Mouse (Mus musculus) gastrocnemius, postnatal 10 days (tissue): Measurements from ENCODE around the gene Xpnpep1. TPM values are rescaled to one million over a fixed set of nuclear protein-coding genes. Genes with fewer than 3 reads are reported as not detected.

Experiments
- DNase-seq: peaks from one replicate; pipeline ENCODE4 v3.0.0; 2021; ENCODE audit warnings: mixed read lengths
- long read RNA-seq, 2 experiments: library from polyadenylated mRNA; stranded (forward); transcript quantifications; one replicate each; pipeline ENCODE4 v2.0.0; 2021
- total RNA-seq, 2 experiments: library from RNA; stranded (reverse); gene quantifications; 2 replicates each; pipeline ENCODE4 v1.2.3; 2021

Xpnpep1 gene
- 10 to 100 TPM; 70.7 to 83.8 TPM for total RNA-seq
- long read RNA-seq, experiment 1, full-length matches to known transcripts, result 78 of 184 reads
- long read RNA-seq, experiment 1, partial matches to known transcripts, result 4 of 184 reads
- long read RNA-seq, experiment 1, other reads (novel, unspliced or antisense), result 102 of 184 reads
- long read RNA-seq, experiment 2, full-length matches to known transcripts, result 73 of 185 reads
- long read RNA-seq, experiment 2, partial matches to known transcripts, result 5 of 185 reads
- long read RNA-seq, experiment 2, other reads (novel, unspliced or antisense), result 107 of 185 reads

DNA sequence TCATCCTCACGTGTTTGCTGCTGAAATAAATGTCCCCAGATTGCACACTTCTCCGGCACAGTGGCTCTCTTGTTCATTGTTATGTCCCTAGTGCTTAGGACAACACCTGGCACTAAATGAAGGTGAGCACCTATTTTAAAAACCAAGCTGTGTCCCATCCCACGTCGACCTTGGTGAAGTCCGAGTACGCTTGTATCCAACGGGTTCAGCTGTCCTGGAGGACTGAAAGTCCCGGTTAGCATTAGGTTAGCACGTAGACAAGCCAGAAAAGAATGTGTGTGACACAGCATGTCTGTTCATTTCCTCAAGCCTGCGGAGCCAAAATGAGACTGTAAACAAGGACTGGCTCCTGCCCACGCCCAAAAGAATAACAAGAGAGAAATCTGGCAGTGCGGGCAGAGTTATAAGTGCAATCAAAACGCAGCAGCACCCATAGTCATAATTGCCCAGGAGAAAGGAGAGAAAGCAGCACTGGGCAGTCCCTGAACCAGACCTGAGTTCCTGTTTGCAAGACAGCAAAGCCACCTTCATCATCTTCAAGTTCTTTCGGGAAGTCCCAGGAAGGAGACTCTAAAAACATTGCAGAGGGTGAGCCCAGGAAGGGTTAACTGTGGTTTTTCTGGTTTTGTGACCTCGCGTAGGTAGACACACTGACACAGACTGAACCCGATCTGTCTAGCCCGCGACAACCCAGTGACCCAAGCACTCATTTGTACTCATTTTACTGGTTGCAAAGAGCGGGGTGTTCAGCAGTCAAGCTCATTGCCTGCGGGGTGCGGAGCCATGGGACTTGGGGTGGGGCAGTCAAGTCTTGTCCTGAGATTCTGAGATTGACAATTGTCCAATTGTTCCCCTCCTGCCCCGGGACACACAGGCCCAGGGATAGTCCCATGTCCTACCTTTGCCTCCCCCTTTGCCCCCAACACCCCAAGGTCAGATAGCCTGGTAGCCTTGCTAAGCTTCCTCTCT, at the start of gene Xpnpep1:
Gene Xpnpep1, minus strand, starts transcription at position 51 of the 969 bp plus-strand sequence.
- no peak for DNase-seq

GRCm38 (mm10) chr19:53087268-53088143, 47.5 kb upstream of the Xpnpep1 start:
- no peak for DNase-seq

GRCm38 (mm10) chr19:53086861-53087260, 46.8 kb upstream of the Xpnpep1 start:
- DNase-seq, result no peak

GRCm38 (mm10) chr19:53084735-53085134, 44.7 kb upstream of the Xpnpep1 start:
- DNase-seq, result no peak

- DNase-seq, result no peak
Measured at GRCm38 (mm10) chr19:53082862-53083261, 42.8 kb upstream of the Xpnpep1 start.

DNA sequence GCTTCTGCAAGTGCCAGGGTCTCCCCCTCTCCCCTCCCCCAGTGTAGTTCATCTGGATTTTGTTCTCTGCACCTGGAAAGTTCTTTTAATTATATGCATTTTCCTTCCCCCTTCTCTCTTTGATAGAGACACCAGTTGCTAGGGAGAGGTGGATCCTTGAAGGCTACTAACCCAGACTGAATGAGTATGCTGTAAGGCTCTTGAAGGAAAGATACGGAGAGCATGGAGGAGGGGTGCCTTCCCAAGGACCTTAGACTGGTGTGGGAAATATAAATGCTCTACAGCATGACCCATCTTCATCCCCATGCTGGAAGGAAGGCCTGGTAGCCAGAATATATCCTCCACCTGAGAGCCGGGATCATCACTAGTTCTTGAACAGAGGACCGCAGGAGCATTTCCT, 41.3 kb upstream of the Xpnpep1 start:
- DNase-seq, result no peak

- no peak for DNase-seq
Measured at GRCm38 (mm10) chr19:53080921-53081320, 40.9 kb upstream of the Xpnpep1 start.

DNA sequence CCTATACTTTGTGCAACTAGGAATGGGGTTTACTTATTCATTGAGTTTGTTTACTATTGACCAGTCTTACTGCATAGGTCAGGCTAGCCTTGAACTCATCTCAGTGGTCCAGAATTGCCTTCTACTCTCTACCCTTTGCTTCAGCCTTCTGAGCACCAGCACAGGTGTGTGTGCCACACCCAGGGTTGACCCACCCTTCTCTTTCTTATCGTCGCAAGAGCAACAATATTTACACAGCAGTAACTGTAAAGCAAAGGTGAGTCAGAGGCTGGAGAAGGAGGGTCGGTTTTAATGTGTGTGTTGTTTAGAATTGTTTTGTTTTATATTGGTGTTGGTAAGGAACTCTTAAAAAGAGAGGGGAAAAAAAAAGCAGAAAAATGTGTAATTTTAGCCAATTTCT, 40.5 kb upstream of the Xpnpep1 start:
- no peak for DNase-seq

DNA sequence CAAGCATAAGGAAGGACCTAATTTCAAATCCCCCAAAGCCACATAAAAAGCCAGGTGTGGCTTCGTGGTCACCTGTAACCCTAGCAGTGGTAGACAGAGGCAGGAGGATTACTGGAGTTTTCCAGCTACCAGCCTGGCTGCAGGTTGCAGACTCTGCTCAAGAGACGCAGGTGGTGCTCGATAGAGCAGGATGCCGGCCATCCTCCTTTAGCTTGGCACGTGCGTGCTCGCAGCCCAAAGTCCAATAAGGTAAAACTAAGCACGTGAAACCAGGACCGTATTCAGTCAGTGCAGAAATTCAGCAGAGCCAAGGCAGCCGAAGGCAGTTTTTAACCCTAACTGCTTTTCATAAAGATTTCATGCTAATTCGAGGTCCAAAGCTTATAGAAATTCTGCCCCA, 40.0 kb upstream of the Xpnpep1 start:
- no peak for DNase-seq

DNA sequence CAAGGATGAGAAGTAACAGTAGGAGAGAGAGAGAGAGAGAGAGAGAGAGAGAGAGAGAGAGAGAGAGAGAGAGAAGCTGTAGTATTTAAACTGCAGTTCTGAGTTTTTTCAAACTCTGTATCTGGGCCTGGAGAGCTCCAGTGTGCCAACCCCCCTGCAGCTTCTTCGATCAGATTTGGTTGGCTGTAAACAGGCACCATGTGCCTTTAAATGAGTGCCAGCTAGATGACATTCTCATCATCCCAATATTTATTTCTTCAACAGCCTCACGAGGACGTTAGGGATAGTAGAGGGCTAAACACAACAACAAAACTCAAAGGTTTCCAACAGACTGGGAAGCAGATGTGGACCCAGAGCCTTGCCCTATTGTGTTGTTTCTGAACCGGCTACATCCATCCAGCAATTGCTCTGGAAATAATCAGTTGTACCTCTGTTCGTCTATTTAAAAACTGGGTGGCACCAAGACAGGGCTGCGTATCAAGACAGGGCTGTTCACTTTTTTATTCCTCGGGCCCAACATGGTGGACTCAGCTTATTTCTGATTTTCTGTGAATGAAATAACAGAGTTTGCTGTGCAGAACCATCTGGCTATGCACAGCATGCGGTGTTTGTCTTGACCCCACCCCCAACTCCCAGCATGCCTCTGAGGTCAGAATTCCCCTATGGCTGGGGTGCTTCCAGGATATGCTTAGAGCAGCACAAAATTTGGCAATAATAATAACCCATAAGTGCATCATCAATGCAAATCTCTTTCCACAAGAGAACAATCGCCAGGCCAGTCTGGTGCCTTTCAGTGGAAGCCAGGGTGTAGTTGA, 38.5 kb upstream of the Xpnpep1 start:
- DNase-seq, result no peak

DNA sequence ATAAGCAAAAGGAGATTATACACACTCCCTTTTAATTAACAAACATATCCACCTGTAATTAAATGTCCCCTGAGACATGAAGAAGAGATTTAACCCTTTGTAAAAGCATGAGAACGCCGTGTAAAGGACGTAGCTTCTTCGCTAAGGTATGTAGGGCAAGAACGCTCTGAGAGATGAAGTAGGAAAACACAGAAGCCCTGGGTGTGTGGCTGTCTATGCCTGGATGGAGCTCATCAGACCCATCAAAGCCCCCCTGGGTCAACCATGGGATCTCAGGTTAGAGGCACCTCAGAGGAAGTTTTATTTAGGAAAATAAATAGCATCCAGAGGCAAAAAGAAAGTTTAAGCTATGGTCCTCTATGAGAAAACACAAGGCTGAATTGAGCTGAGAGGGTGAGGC, 37.3 kb upstream of the Xpnpep1 start:
- no peak for DNase-seq

GRCm38 (mm10) chr19:53076238-53076981, 36.4 kb upstream of the Xpnpep1 start:
- no peak for DNase-seq

DNA sequence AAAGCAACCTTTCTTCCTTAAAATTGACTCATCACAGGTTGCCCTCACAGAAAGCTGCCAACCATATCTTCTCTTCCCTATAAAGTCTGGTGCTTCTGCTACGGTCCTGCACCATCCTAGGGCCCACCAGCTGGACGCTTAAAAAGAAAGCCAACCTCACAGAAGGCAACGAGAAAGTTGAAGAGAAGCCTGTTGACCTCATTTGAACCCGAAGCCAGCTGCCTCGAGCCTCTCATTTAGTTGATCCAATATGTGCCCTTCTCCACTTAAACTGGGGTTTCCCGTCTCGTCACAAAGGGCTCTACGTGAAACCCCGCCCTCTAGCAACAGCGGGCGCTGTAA, 35.9 kb upstream of the Xpnpep1 start:
- no peak for DNase-seq

- no peak for DNase-seq
Measured at GRCm38 (mm10) chr19:53074899-53075722, 35.1 kb upstream of the Xpnpep1 start.

GRCm38 (mm10) chr19:53073521-53073920, 33.5 kb upstream of the Xpnpep1 start:
- no peak for DNase-seq

- DNase-seq, result no peak
Measured at GRCm38 (mm10) chr19:53072406-53072805, 32.4 kb upstream of the Xpnpep1 start.

- DNase-seq, result no peak
Measured at GRCm38 (mm10) chr19:53071651-53072050, 31.6 kb upstream of the Xpnpep1 start.

- DNase-seq, result no peak
Measured at GRCm38 (mm10) chr19:53070870-53071269, 30.9 kb upstream of the Xpnpep1 start.

DNA sequence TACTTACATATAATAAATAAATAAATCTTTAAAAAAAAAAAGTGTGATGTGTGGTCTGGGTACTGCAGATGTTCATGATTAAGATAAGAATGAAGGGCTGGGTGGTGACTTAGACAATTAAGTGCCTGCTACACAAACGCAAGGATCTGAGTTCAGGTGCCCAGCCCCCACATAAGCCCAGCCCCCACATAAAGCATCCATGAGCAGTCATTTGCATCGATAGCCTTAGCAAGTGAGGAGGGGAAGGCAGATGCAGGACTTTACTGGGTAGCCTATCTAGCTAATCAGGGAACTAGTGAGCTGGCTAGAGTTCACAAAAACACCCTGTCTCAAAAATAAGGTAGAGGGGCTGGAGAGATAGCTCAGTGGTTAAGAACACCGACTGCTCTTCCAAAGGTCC, 29.4 kb upstream of the Xpnpep1 start:
- DNase-seq, result no peak

DNA sequence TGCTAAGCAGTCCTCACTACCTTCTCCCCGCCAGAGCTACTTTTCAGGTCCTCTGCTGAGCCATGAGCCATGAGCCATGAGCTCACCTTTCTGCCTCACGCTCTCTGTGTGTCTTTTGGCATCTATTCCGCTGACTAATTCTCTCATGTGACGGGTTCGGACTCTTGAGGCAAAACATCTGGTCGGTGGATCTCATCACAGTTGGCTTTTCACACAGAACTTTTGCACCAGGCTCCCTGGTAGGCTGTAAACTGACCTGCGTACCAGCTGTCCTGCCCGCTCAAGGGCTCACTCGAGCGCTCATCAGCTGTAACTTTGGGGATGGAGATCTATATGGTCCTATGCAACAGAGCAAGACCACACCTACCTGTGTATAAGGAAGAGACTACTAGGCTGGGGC, 26.9 kb upstream of the Xpnpep1 start:
- no peak for DNase-seq
